Mouse (Mus musculus) MEL (cell line): ENCODE data around the gene Mettl17. TPM values are rescaled to one million over a fixed set of nuclear protein-coding genes. Genes with fewer than 3 reads are reported as not detected.

ENCODE experiments used
- DNase-seq: peaks from one replicate; pipeline ENCODE4 v3.0.0; 2011; ENCODE audit warnings: low read depth, low spot score
- H3K27ac ChIP-seq: 2 replicates; pipeline ENCODE4 v1.5.1; 2012; ENCODE audit warnings: low read depth, mild to moderate bottlenecking, control low read depth, low read length, moderate library complexity; ENCODE audit not compliant: control insufficient read depth
- H3K27me3 ChIP-seq, 2 experiments: fragments of 150-350 bp in 1 of 2; sonication (generic) in 1 of 2; 2 replicates each; pipeline ENCODE4 v1.6.1; 2012; ENCODE audit warnings: low read length in 2 of 2, mild to moderate bottlenecking in 2 of 2, improper control_type of control experiment in 1 of 2, moderate library complexity in 1 of 2; ENCODE audit not compliant: insufficient read depth in 2 of 2, control insufficient read depth in 1 of 2
- H3K36me3 ChIP-seq, 2 experiments: 2 replicates each; pipeline ENCODE4 v1.6.1; 2012 to 2014; ENCODE audit warnings: low read length in 2 of 2, improper control_type of control experiment in 1 of 2, inconsistent platforms in 1 of 2, mild to moderate bottlenecking in 1 of 2; ENCODE audit not compliant: insufficient read depth in 2 of 2, control insufficient read depth in 1 of 2
- H3K4me1 ChIP-seq, 2 experiments: fragments of 150-350 bp in 1 of 2; sonication (generic) in 1 of 2; 2 replicates each; pipeline ENCODE4 v1.6.1; 2012; ENCODE audit warnings: low read length in 2 of 2, improper control_type of control experiment in 1 of 2, mild to moderate bottlenecking in 1 of 2; ENCODE audit not compliant: insufficient read depth in 2 of 2, control insufficient read depth in 1 of 2
- H3K4me3 ChIP-seq, 2 experiments: fragments of 150-350 bp in 1 of 2; sonication (generic) in 1 of 2; 2 replicates each; pipeline ENCODE4 v1.5.1; 2012; ENCODE audit warnings: low read depth in 2 of 2, low read length in 2 of 2, mild to moderate bottlenecking in 2 of 2, moderate library complexity in 2 of 2, control low read depth in 1 of 2, improper control_type of control experiment in 1 of 2; ENCODE audit not compliant: control insufficient read depth in 1 of 2, insufficient read depth in 1 of 2
- H3K79me2 ChIP-seq: 2 replicates; pipeline ENCODE4 v1.6.1; 2012; ENCODE audit warnings: mild to moderate bottlenecking, low read length, moderate library complexity; ENCODE audit not compliant: control insufficient read depth, poor library complexity, insufficient read depth
- H3K9ac ChIP-seq: 2 replicates; pipeline ENCODE4 v1.6.1; 2012; ENCODE audit warnings: low read depth, mild to moderate bottlenecking, control low read depth, low read length, moderate library complexity; ENCODE audit not compliant: control insufficient read depth, poor library complexity, severe bottlenecking
- H3K9me3 ChIP-seq: fragments of 150-350 bp; sonication (generic); replicated peaks from 2 replicates; pipeline ENCODE4 v1.6.1; 2012; ENCODE audit warnings: mild to moderate bottlenecking, low read length, improper control_type of control experiment, moderate library complexity; ENCODE audit not compliant: insufficient read depth
- BHLHE40 ChIP-seq: IDR thresholded peaks from 2 replicates; pipeline ENCODE4 v1.6.1; 2012; ENCODE audit warnings: low read depth, mild to moderate bottlenecking, inconsistent platforms, low read length, improper control_type of control experiment, borderline replicate concordance
- CHD1 ChIP-seq: IDR thresholded peaks from 2 replicates; pipeline ENCODE4 v1.6.1; 2012; ENCODE audit warnings: low read depth, mild to moderate bottlenecking, inconsistent platforms, low read length, improper control_type of control experiment
- CHD2 ChIP-seq: IDR thresholded peaks from 2 replicates; pipeline ENCODE4 v1.6.1; 2011; ENCODE audit warnings: low read length, improper control_type of control experiment
- CTCF ChIP-seq, 3 experiments: IDR thresholded peaks in 2 of 3; conservative IDR thresholded peaks in 1 of 3; 2 replicates each; pipeline ENCODE4 v1.5.1; 2011 to 2012; ENCODE audit warnings: low read length in 3 of 3, low read depth in 2 of 3, mild to moderate bottlenecking in 2 of 3, improper control_type of control experiment in 1 of 3, inconsistent platforms in 1 of 3, mixed read lengths in 1 of 3, moderate library complexity in 1 of 3; ENCODE audit not compliant: control insufficient read depth in 1 of 3, insufficient read depth in 1 of 3, poor library complexity in 1 of 3, severe bottlenecking in 1 of 3
- ELF1 ChIP-seq: IDR thresholded peaks from 2 replicates; pipeline ENCODE4 v1.6.1; 2014; ENCODE audit warnings: low read depth, mild to moderate bottlenecking, inconsistent platforms, low read length, improper control_type of control experiment, moderate library complexity
- EP300 ChIP-seq, 2 experiments: IDR thresholded peaks; 2 replicates each; pipeline ENCODE4 v1.6.1; 2011; ENCODE audit warnings: improper control_type of control experiment in 2 of 2, low read length in 2 of 2, low read depth in 1 of 2, mild to moderate bottlenecking in 1 of 2
- ETS1 ChIP-seq: IDR thresholded peaks from 2 replicates; pipeline ENCODE4 v1.6.1; 2012; ENCODE audit warnings: low read depth, mild to moderate bottlenecking, inconsistent platforms, low read length, improper control_type of control experiment, moderate library complexity
- GABPA ChIP-seq: IDR thresholded peaks from 2 replicates; pipeline ENCODE4 v1.6.1; 2012; ENCODE audit warnings: low read depth, mild to moderate bottlenecking, inconsistent platforms, low read length, improper control_type of control experiment, moderate library complexity
- GATA1 ChIP-seq: IDR thresholded peaks from 2 replicates; pipeline ENCODE4 v1.6.1; 2011; ENCODE audit warnings: low read depth, low read length, improper control_type of control experiment
- MAFK ChIP-seq: IDR thresholded peaks from 2 replicates; pipeline ENCODE4 v1.6.1; 2011; ENCODE audit warnings: low read depth, mild to moderate bottlenecking, low read length, improper control_type of control experiment, borderline replicate concordance
- MEF2A ChIP-seq: IDR thresholded peaks from 2 replicates; pipeline ENCODE4 v1.6.1; 2014; ENCODE audit warnings: low read depth, mild to moderate bottlenecking, inconsistent platforms, low read length, improper control_type of control experiment; ENCODE audit not compliant: poor library complexity, insufficient replicate concordance, severe bottlenecking; ENCODE audit errors: extremely low read depth
- MXI1 ChIP-seq: IDR thresholded peaks from 2 replicates; pipeline ENCODE4 v1.6.1; 2011; ENCODE audit warnings: mild to moderate bottlenecking, low read depth, low read length, improper control_type of control experiment
- MYC ChIP-seq: IDR thresholded peaks from 2 replicates; pipeline ENCODE4 v1.6.1; 2011; ENCODE audit warnings: low read depth, mild to moderate bottlenecking, low read length, improper control_type of control experiment, moderate library complexity
- NELFE ChIP-seq: IDR thresholded peaks from 2 replicates; pipeline ENCODE4 v1.6.1; 2011; ENCODE audit warnings: low read depth, low read length, improper control_type of control experiment
- RAD21 ChIP-seq: IDR thresholded peaks from 2 replicates; pipeline ENCODE4 v1.6.1; 2011; ENCODE audit warnings: mild to moderate bottlenecking, low read depth, low read length, improper control_type of control experiment
- TBP ChIP-seq: IDR thresholded peaks from 2 replicates; pipeline ENCODE4 v1.8.0; 2011; ENCODE audit warnings: low read depth, low read length, improper control_type of control experiment
- UBTF ChIP-seq: IDR thresholded peaks from 2 replicates; pipeline ENCODE4 v1.6.1; 2012; ENCODE audit warnings: low read depth, mild to moderate bottlenecking, inconsistent platforms, low read length, improper control_type of control experiment, moderate library complexity, borderline replicate concordance; ENCODE audit not compliant: insufficient read depth
- USF1 ChIP-seq: IDR thresholded peaks from 2 replicates; pipeline ENCODE4 v1.6.1; 2014; ENCODE audit warnings: low read depth, mild to moderate bottlenecking, inconsistent platforms, low read length, improper control_type of control experiment, moderate library complexity
- USF2 ChIP-seq, 2 experiments: IDR thresholded peaks; 2 replicates each; pipeline ENCODE4 v1.6.1; 2011 to 2012; ENCODE audit warnings: improper control_type of control experiment in 2 of 2, low read length in 2 of 2, borderline replicate concordance in 1 of 2, inconsistent platforms in 1 of 2, low read depth in 1 of 2, mild to moderate bottlenecking in 1 of 2; ENCODE audit not compliant: insufficient read depth in 1 of 2
- ZKSCAN1 ChIP-seq: IDR thresholded peaks from 2 replicates; pipeline ENCODE4 v1.6.1; 2012; ENCODE audit warnings: low read depth, mild to moderate bottlenecking, inconsistent platforms, low read length, improper control_type of control experiment, moderate library complexity
- ZNF384 ChIP-seq: IDR thresholded peaks from 2 replicates; pipeline ENCODE4 v1.6.1; 2012; ENCODE audit warnings: low read depth, mild to moderate bottlenecking, inconsistent platforms, low read length, improper control_type of control experiment
- polyA plus RNA-seq, 2 experiments: library from polyadenylated mRNA; stranded (reverse) in 1 of 2; unstranded in 1 of 2; fragments of >175 nt in 1 of 2; fragments of >200 nt in 1 of 2; gene quantifications; 2 replicates each; pipeline versions ENCODE4 v1.2.1 to v1.2.4; 2012; ENCODE audit warnings: low replicate concordance in 2 of 2, low read depth in 1 of 2; ENCODE audit not compliant: insufficient read length in 2 of 2, insufficient read depth in 1 of 2, missing spikeins in 1 of 2
- total RNA-seq: library from RNA; depleted of rRNA; stranded (reverse); fragments of 300-350 nt; gene quantifications from 2 replicates; pipeline ENCODE4 v1.2.3, GENCODE M21; 2012

The Mettl17 gene
- total and polyA plus RNA-seq, 3 experiments: 28.3 to 54.4 TPM; not detected in 1

- peaks cover 0 to 5% of the 10 kb centered on the region in 2 experiments; a peak in 2 of 4 replicates for H3K36me3 ChIP-seq
- H3K9ac ChIP-seq: no peak overlapping the region
- H3K4me1 ChIP-seq: peaks cover 2 to 9% of the 10 kb centered on the region in 2 experiments
- DNase-seq: no peak
- no peaks in the 10 kb centered on the region for H3K79me2 ChIP-seq
- H3K4me3 ChIP-seq: no peak overlapping the region
- H3K27me3 ChIP-seq: no peaks in the 10 kb centered on the region
- no peaks in the 10 kb centered on the region for H3K9me3 ChIP-seq
- TF ChIP-seq GATA1 (no peak), TBP (no peak), USF2 (IDR thresholded peaks at IDR 0.05; ENCODE audit: borderline replicate concordance in 1 of 2, insufficient read depth in 1 of 2, low read depth in 1 of 2, low read length in 2 of 2) (no peak), EP300 (IDR thresholded peaks at IDR 0.05; ENCODE audit: low read depth in 1 of 2, low read length in 2 of 2) (no peak), GABPA (no peak), CTCF (IDR thresholded peaks at IDR 0.05 in 2 of 3, conservative IDR thresholded peaks at IDR 0.05 in 1 of 3; ENCODE audit: control insufficient read depth in 1 of 3, insufficient read depth in 1 of 3, low read depth in 2 of 3, low read length in 3 of 3, poor library complexity in 1 of 3, severe bottlenecking in 1 of 3) (no peak), NELFE (no peak), UBTF (no peak), ELF1 (no peak), ZKSCAN1 (no peak), USF1 (no peak)
- H3K27ac ChIP-seq: no peak overlapping the region
Measured at GRCm38 (mm10) chr14:51916539-51916938, 31.9 kb downstream of the Mettl17 start.

GRCm38 (mm10) chr14:51918125-51918524 is 33.5 kb downstream of the Mettl17 start, which contains the start of gene Tppp2:
TSS of gene Tppp2 (plus strand) at chr14:51918425.
- H3K9me3 ChIP-seq: no peaks in the 10 kb centered on the region
- H3K4me1 ChIP-seq: peaks cover 2 to 9% of the 10 kb centered on the region in 2 experiments
- DNase-seq: no peak
- H3K79me2 ChIP-seq: no peaks in the 10 kb centered on the region
- H3K36me3 ChIP-seq: peaks cover 0 to 5% of the 10 kb centered on the region in 2 experiments; a peak in 2 of 4 replicates
- no peak within 1 kb of the TSS for H3K4me3 ChIP-seq
- no peak within 1 kb of the TSS for H3K27ac ChIP-seq
- no peak within 1 kb of the TSS for H3K9ac ChIP-seq
- TF ChIP-seq ETS1 (no peak), RAD21 (no peak), GABPA (no peak), USF1 (no peak), MXI1 (no peak), CTCF (IDR thresholded peaks at IDR 0.05 in 2 of 3, conservative IDR thresholded peaks at IDR 0.05 in 1 of 3; ENCODE audit: control insufficient read depth in 1 of 3, insufficient read depth in 1 of 3, low read depth in 2 of 3, low read length in 3 of 3, poor library complexity in 1 of 3, severe bottlenecking in 1 of 3) (no peak), ZKSCAN1 (no peak), BHLHE40 (no peak), MYC (no peak), NELFE (no peak), EP300 (IDR thresholded peaks at IDR 0.05; ENCODE audit: low read depth in 1 of 2, low read length in 2 of 2) (no peak), CHD1 (no peak), MAFK (no peak), MEF2A (no peak), CHD2 (no peak), ZNF384 (no peak), GATA1 (no peak)
- no peaks in the 10 kb centered on the region for H3K27me3 ChIP-seq
